Mouse (Mus musculus) thymus, adult 18-20 months (tissue): Measurements from ENCODE around the gene Il5.

Experiments used
- DNase-seq, 2 experiments: peaks; one replicate each; pipeline ENCODE4 v3.0.0; 2022; ENCODE audit warnings: mixed read lengths in 2 of 2

The Il5 gene

GRCm38 (mm10) chr11:53720715-53721114 lies at the start of gene Il5:
Il5 (plus strand) TSS chr11:53720794.
- no peak for DNase-seq

GRCm38 (mm10) chr11:53671414-53671813 lies 49.2 kb upstream of the Il5 start:
- DNase-seq = no peak

- DNase-seq = no peak
These were observed 40.5 kb upstream of the Il5 start for GRCm38 (mm10) chr11:53680141-53680540.

- DNase-seq = no peak
These were observed 38.9 kb upstream of the Il5 start for GRCm38 (mm10) chr11:53681686-53682085.

GRCm38 (mm10) chr11:53682170-53682569 lies 38.4 kb upstream of the Il5 start:
- no peak for DNase-seq

- DNase-seq = no peak
These were observed 37.5 kb upstream of the Il5 start for GRCm38 (mm10) chr11:53682994-53683530.

GRCm38 (mm10) chr11:53691979-53692378 lies 28.6 kb upstream of the Il5 start:
- DNase-seq = no peak

GRCm38 (mm10) chr11:53698521-53698920 lies 22.1 kb upstream of the Il5 start:
- no peak for DNase-seq

- no peak for DNase-seq
These were observed 21.2 kb upstream of the Il5 start for GRCm38 (mm10) chr11:53699351-53699750.

- DNase-seq = peak; percentile 36 to 56
These were observed 14.2 kb upstream of the Il5 start for GRCm38 (mm10) chr11:53706236-53706933.

- DNase-seq = peak; percentile 90
These were observed 13.5 kb upstream of the Il5 start, which contains the start of gene Rad50 for GRCm38 (mm10) chr11:53706934-53707717. Rad50 (minus strand) TSS chr11:53707319.

GRCm38 (mm10) chr11:53707718-53708009 lies 12.9 kb upstream of the Il5 start:
- DNase-seq = no peak

GRCm38 (mm10) chr11:53719701-53720100 lies 893 bp upstream of the Il5 start:
- DNase-seq = no peak

- DNase-seq = no peak
These were observed 10.9 kb downstream of the Il5 start for GRCm38 (mm10) chr11:53731457-53731856.

- DNase-seq = no peak
These were observed 11.7 kb downstream of the Il5 start for GRCm38 (mm10) chr11:53732244-53732643.

GRCm38 (mm10) chr11:53733824-53734223 lies 13.2 kb downstream of the Il5 start:
- no peak for DNase-seq

GRCm38 (mm10) chr11:53734431-53734830 lies 13.8 kb downstream of the Il5 start:
- DNase-seq = no peak

- no peak for DNase-seq
These were observed 14.5 kb downstream of the Il5 start for GRCm38 (mm10) chr11:53734970-53735681.

GRCm38 (mm10) chr11:53735682-53736245 lies 15.2 kb downstream of the Il5 start:
- peak; percentile 47 to 48 for DNase-seq

- peak in 1 of 2 experiments; percentile 42 for DNase-seq
These were observed 16.4 kb downstream of the Il5 start for GRCm38 (mm10) chr11:53736771-53737572.

GRCm38 (mm10) chr11:53737573-53737946 lies 17.0 kb downstream of the Il5 start:
- peak in 1 of 2 experiments; percentile 53 for DNase-seq

GRCm38 (mm10) chr11:53742353-53742752 lies 21.8 kb downstream of the Il5 start:
- DNase-seq = no peak
